Comparison of ENCODE assay signal across 8 mouse cellular contexts in genomic region chr16:26371325-26372053, GRCm38 (mm10). TPM values are rescaled to one million over a fixed set of nuclear protein-coding genes. Genes with fewer than 3 reads are reported as not detected.
DNase-seq lines count a peak whose midpoint lies in the region; ATAC-seq and TF ChIP-seq lines count a peak whose summit lies in the region.

TSS of gene Cldn1 (minus strand) at chr16:26371841.

- 4% methylated on average over 33 of the region's 33 CpGs for WGBS in kidney, embryonic 14.5 days
- 3% methylated on average over 33 of the region's 33 CpGs for WGBS in limb, embryonic 14.5 days
- 2% methylated on average over 33 of the region's 33 CpGs for WGBS in midbrain, embryonic 16.5 days

- H3K27me3 ChIP-seq in kidney, embryonic 14.5 days (ENCODE audit: control insufficient read depth, insufficient read depth, low read length), result no peaks in the 10 kb centered on the region; the same call in 1 of the 2 replicates
- no peaks in the 10 kb centered on the region for H3K27me3 ChIP-seq in limb, embryonic 14.5 days (ENCODE audit: control insufficient read depth, insufficient read depth, low read length)
- no peaks in the 10 kb centered on the region for H3K27me3 ChIP-seq in midbrain, embryonic 16.5 days (ENCODE audit: control insufficient read depth, insufficient read depth, low read depth, low read length)

- peak within 1 kb of the TSS; percentile 88 for H3K4me2 ChIP-seq in kidney, embryonic 14.5 days (replicated peaks; ENCODE audit: low read depth, low read length)
- H3K4me2 ChIP-seq in limb, embryonic 14.5 days (replicated peaks; ENCODE audit: low read depth, low read length, severe bottlenecking), result peak within 1 kb of the TSS; percentile 83
- H3K4me2 ChIP-seq in midbrain, embryonic 16.5 days (ENCODE audit: low read length), result peak within 1 kb of the TSS; percentile 76

- H3K4me1 ChIP-seq in embryonic fibroblast, embryonic 13.5 days (ENCODE audit: control insufficient read depth, insufficient read depth, low read length), result no peaks in the 10 kb centered on the region
- no peaks in the 10 kb centered on the region for H3K4me1 ChIP-seq in kidney, embryonic 14.5 days (ENCODE audit: control insufficient read depth, insufficient read depth, low read length)
- no peaks in the 10 kb centered on the region; the same call in 1 of the 2 replicates for H3K4me1 ChIP-seq in limb, embryonic 14.5 days (ENCODE audit: control insufficient read depth, insufficient read depth, low read length)
- peaks cover 7% of the 10 kb centered on the region; the same call in 1 of the 2 replicates for H3K4me1 ChIP-seq in midbrain, embryonic 16.5 days (ENCODE audit: control insufficient read depth, insufficient read depth, low read length)

- no peaks in the 10 kb centered on the region for H3K36me3 ChIP-seq in kidney, embryonic 14.5 days (ENCODE audit: control insufficient read depth, insufficient read depth, low read length)
- H3K36me3 ChIP-seq in limb, embryonic 14.5 days (ENCODE audit: control insufficient read depth, insufficient read depth, low read length), result no peaks in the 10 kb centered on the region
- H3K36me3 ChIP-seq in midbrain, embryonic 16.5 days (ENCODE audit: control insufficient read depth, insufficient read depth, low read length), result no peaks in the 10 kb centered on the region

- peak; percentile 78 for DNase-seq in brain, adult 2 months (ENCODE audit: low read depth, low spot score)
- peak; percentile 13 to 33 for DNase-seq in heart, adult 9 months (ENCODE audit: low spot score in 2 of 2)
- DNase-seq in limb, embryonic 14.5 days (ENCODE audit: low spot score), result peak; percentile 79
- DNase-seq in spleen, adult 18-20 months, result peak; percentile 16 to 58

- TF ChIP-seq POLR2A in embryonic fibroblast, embryonic 13.5 days (IDR thresholded peaks at IDR 0.05; ENCODE audit: low read depth, low read length), result no peak
- TF ChIP-seq POLR2A in limb, embryonic 14.5 days (IDR thresholded peaks at IDR 0.05; ENCODE audit: borderline replicate concordance, extremely low read depth, insufficient read depth, insufficient read length), result no peak

- peak within 1 kb of the TSS; percentile 56 for H3K4me3 ChIP-seq in embryonic fibroblast, embryonic 13.5 days (ENCODE audit: insufficient read depth, low read length)
- H3K4me3 ChIP-seq in kidney, embryonic 14.5 days (ENCODE audit: low read length), result peak within 1 kb of the TSS; percentile 52
- H3K4me3 ChIP-seq in limb, embryonic 14.5 days (replicated peaks; ENCODE audit: low read length), result peak within 1 kb of the TSS; percentile 44
- H3K4me3 ChIP-seq in midbrain, embryonic 16.5 days (ENCODE audit: low read depth, low read length), result peak within 1 kb of the TSS; percentile 42

- TF ChIP-seq CTCF in embryonic fibroblast, embryonic 13.5 days (IDR thresholded peaks at IDR 0.05; ENCODE audit: borderline replicate concordance, insufficient read depth, low read length), result peak; percentile 77

- no peak within 1 kb of the TSS for H3K27ac ChIP-seq in embryonic fibroblast, embryonic 13.5 days (ENCODE audit: insufficient read depth, low read length)
- no peak within 1 kb of the TSS for H3K27ac ChIP-seq in kidney, embryonic 14.5 days (ENCODE audit: low read depth, low read length)
- H3K27ac ChIP-seq in limb, embryonic 14.5 days (replicated peaks; ENCODE audit: low read depth, low read length), result no peak within 1 kb of the TSS
- no peak within 1 kb of the TSS for H3K27ac ChIP-seq in midbrain, embryonic 16.5 days (ENCODE audit: low read length)

- H3K9me3 ChIP-seq in kidney, embryonic 14.5 days (ENCODE audit: control insufficient read depth, low read length), result no peaks in the 10 kb centered on the region
- no peaks in the 10 kb centered on the region for H3K9me3 ChIP-seq in limb, embryonic 14.5 days (ENCODE audit: control insufficient read depth, low read length)
- H3K9me3 ChIP-seq in midbrain, embryonic 16.5 days (replicated peaks; ENCODE audit: control insufficient read depth, low read length, poor library complexity, severe bottlenecking), result no peaks in the 10 kb centered on the region

- peak; percentile 92 for ATAC-seq in kidney, embryonic 14.5 days (ENCODE audit: low FRiP score, low TSS enrichment)
- peak; percentile 83 for ATAC-seq in limb, embryonic 14.5 days (ENCODE audit: low FRiP score, low read depth)
- peak; percentile 83 for ATAC-seq in midbrain, embryonic 16.5 days
- no peak for ATAC-seq in activated CD4-positive, CD25-positive, alpha-beta regulatory T cell, adult 4 months

- H3K9ac ChIP-seq in kidney, embryonic 14.5 days (ENCODE audit: low read depth, low read length), result peak within 1 kb of the TSS; percentile 52
- H3K9ac ChIP-seq in limb, embryonic 14.5 days (ENCODE audit: low read depth, low read length, severe bottlenecking), result peak within 1 kb of the TSS; percentile 55
- H3K9ac ChIP-seq in midbrain, embryonic 16.5 days (ENCODE audit: low read depth, low read length), result peak within 1 kb of the TSS; percentile 62

RNA-seq across cellular contexts. Expression of gene Cldn1, which starts in this region (rescaled TPM):
- polyA plus RNA-seq in embryonic fibroblast, embryonic 13.5 days (2011; ENCODE audit: insufficient read length, low read depth, missing spikeins), result 2.1 and 3.1 TPM in 2 replicates
- 22.2 and 32.5 TPM in 2 replicates for polyA plus RNA-seq in kidney, embryonic 14.5 days (2014; fragmentation: Nextera tagmentation; extraction: Ambion mirVana)
- 16.6 and 17.3 TPM in 2 replicates for polyA plus RNA-seq in limb, embryonic 14.5 days (2012; rRNA removed)
- 27.6 and 36.7 TPM in 2 replicates for polyA plus RNA-seq in limb, embryonic 14.5 days (2014; fragmentation: Nextera tagmentation; extraction: Ambion mirVana)
- 3.4 and 4.7 TPM in 2 replicates for polyA plus RNA-seq in midbrain, embryonic 16.5 days (2015; fragmentation: Nextera tagmentation; extraction: Ambion mirVana)
- not detected for polyA plus RNA-seq in activated CD4-positive, CD25-positive, alpha-beta regulatory T cell, adult 4 months (2017; shearing (Covaris generic))

Comparison
In these comparisons a context has a peak if more than half of its experiments do, and no peak if none do; other contexts are left out.
1. DNase-seq: peak in every context shown above with its lines; median percentile 79 in limb, embryonic 14.5 days; 78 in brain, adult 2 months; 37 in spleen, adult 18-20 months; 23 in heart, adult 9 months.